ENCODE assay signal across 8 mouse cellular contexts in genomic region chr4:124741376-124742343, GRCm38 (mm10). TPM values are rescaled to one million over a fixed set of nuclear protein-coding genes. Genes with fewer than 3 reads are reported as not detected.
DNase-seq lines count a peak whose midpoint lies in the region; ATAC-seq lines count a peak whose summit lies in the region.

Gene Inpp5b (plus strand): TSS chr4:124741850.

- DNase-seq in urinary bladder, adult 18-20 months (ENCODE audit: low spot score in 2 of 2): peak; percentile 73 to 75
- DNase-seq in urinary bladder, postnatal 10 days (ENCODE audit: low spot score): no peak
- peak; percentile 79 for DNase-seq in embryonic facial prominence, embryonic 10.5 days (ENCODE audit: low spot score)
- DNase-seq in gonadal fat pad, adult 2 months (ENCODE audit: low read depth): no peak
- peak; percentile 88 to 95 for DNase-seq in left cerebral cortex, postnatal 25 days (ENCODE audit: low spot score in 2 of 2)
- peak; percentile 68 for DNase-seq in mesoderm, embryonic 11.5 days (ENCODE audit: low read depth, low spot score)
- peak; percentile 82 to 90 for DNase-seq in right cerebral cortex, postnatal 36 days (ENCODE audit: low spot score in 2 of 2)

- H3K4me2 ChIP-seq in intestine, embryonic 16.5 days (ENCODE audit: low read depth, low read length): peak within 1 kb of the TSS; percentile 62

- intact Hi-C loops in left cerebral cortex, postnatal 25 days (cut with DNase I): no loop called here

- H3K9me3 ChIP-seq in embryonic facial prominence, embryonic 10.5 days: no peaks in the 10 kb centered on the region
- no peaks in the 10 kb centered on the region for H3K9me3 ChIP-seq in intestine, embryonic 16.5 days (ENCODE audit: control insufficient read depth, low read length)

- peak within 1 kb of the TSS; percentile 65 for H3K27ac ChIP-seq in embryonic facial prominence, embryonic 10.5 days (replicated peaks)
- H3K27ac ChIP-seq in intestine, embryonic 16.5 days (ENCODE audit: low read length): no peak within 1 kb of the TSS

- ATAC-seq in intestine, embryonic 16.5 days: peak; percentile 92

- H3K4me3 ChIP-seq in embryonic facial prominence, embryonic 10.5 days: peak within 1 kb of the TSS; percentile 67
- peak within 1 kb of the TSS; percentile 66 for H3K4me3 ChIP-seq in intestine, embryonic 16.5 days (ENCODE audit: low read length)

- H3K9ac ChIP-seq in intestine, embryonic 16.5 days (ENCODE audit: low read depth, low read length): peak within 1 kb of the TSS; percentile 72

- 19% methylated on average over 25 of the region's 25 CpGs for WGBS in embryonic facial prominence, embryonic 10.5 days
- WGBS in intestine, embryonic 16.5 days: 13% methylated on average over 25 of the region's 25 CpGs

- H3K36me3 ChIP-seq in embryonic facial prominence, embryonic 10.5 days (replicated peaks): no peaks in the 10 kb centered on the region
- H3K36me3 ChIP-seq in intestine, embryonic 16.5 days (ENCODE audit: control insufficient read depth, insufficient read depth, low read length): no peaks in the 10 kb centered on the region

- peaks cover 17% of the 10 kb centered on the region for H3K4me1 ChIP-seq in embryonic facial prominence, embryonic 10.5 days
- peaks cover 3% of the 10 kb centered on the region; the same call in 1 of the 2 replicates for H3K4me1 ChIP-seq in intestine, embryonic 16.5 days (ENCODE audit: control insufficient read depth, insufficient read depth, low read length)

- no peaks in the 10 kb centered on the region for H3K27me3 ChIP-seq in embryonic facial prominence, embryonic 10.5 days (replicated peaks; ENCODE audit: low read depth, poor library complexity, severe bottlenecking)
- no peaks in the 10 kb centered on the region for H3K27me3 ChIP-seq in intestine, embryonic 16.5 days (replicated peaks; ENCODE audit: control insufficient read depth, insufficient read depth, low read length)

RNA-seq across cellular contexts. Expression of gene Inpp5b, which starts in this region (rescaled TPM):
- polyA plus RNA-seq in embryonic facial prominence, embryonic 10.5 days (2016; fragmentation: Nextera tagmentation; extraction: Ambion mirVana): 25.0 and 25.2 TPM in 2 replicates
- 31.5 and 37.5 TPM in 2 replicates for polyA plus RNA-seq in gonadal fat pad, adult 2 months (2012; rRNA removed)
- polyA plus RNA-seq in intestine, embryonic 16.5 days (2015; fragmentation: Nextera tagmentation; extraction: Ambion mirVana): 27.0 and 27.5 TPM in 2 replicates
- total RNA-seq in left cerebral cortex, postnatal 25 days (2021): 10 to 100 TPM; 35.3 to 36.4 TPM

Comparison
In these comparisons a context has a peak if more than half of its experiments do, and no peak if none do; other contexts are left out.
1. DNase-seq: peak in urinary bladder, adult 18-20 months (2 of 2), embryonic facial prominence, embryonic 10.5 days (single experiment), left cerebral cortex, postnatal 25 days (2 of 2), mesoderm, embryonic 11.5 days (single experiment) and right cerebral cortex, postnatal 36 days (2 of 2); none in urinary bladder, postnatal 10 days (single experiment) and gonadal fat pad, adult 2 months (single experiment).